Mouse (Mus musculus) cerebellum, adult 2 months (tissue): Measurements from ENCODE around the gene Mafg.

ENCODE experiments used
- CTCF ChIP-seq: fragments of 200-500 bp; IDR thresholded peaks from 2 replicates; pipeline ENCODE4 v1.5.1; 2011; ENCODE audit warnings: low read depth, mild to moderate bottlenecking, control low read depth, low read length, moderate library complexity, borderline replicate concordance; ENCODE audit not compliant: insufficient read depth
- POLR2A ChIP-seq: fragments of 200-500 bp; IDR thresholded peaks from 2 replicates; pipeline ENCODE4 v1.6.1; 2011; ENCODE audit warnings: low read length, control low read depth, borderline replicate concordance; ENCODE audit not compliant: insufficient read depth

DNA sequence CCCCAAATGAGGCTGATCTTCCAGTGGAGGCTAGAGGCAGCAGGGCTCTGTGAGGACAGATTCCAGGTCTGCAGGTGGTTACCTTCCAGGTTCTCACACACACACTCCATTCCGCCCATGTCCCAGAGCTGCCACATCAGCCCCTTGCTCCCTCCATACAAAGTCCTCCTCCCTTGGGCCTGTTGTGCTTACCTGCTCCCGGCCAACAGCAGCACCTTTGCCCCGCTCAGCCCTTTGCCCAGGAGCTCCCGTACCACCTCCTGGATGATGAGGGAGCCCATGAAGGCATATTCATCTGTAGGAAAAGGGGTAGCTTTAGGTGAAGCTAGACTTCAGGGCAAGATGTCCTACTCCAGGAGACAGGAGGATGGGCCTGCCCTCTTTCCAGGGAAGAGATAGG is 23.9 kb upstream of the Mafg start:
- TF ChIP-seq CTCF: no peak
- TF ChIP-seq POLR2A: no peak
